In genomic region chr4:110810947-110811346, GRCm38 (mm10) we compare ENCODE assay signal across 21 mouse cellular contexts.
DNase-seq lines count a peak whose midpoint lies in the region; ATAC-seq and TF ChIP-seq lines count a peak whose summit lies in the region.
"Had no signal": no experiment of that assay in that cellular context is flagged by ENCODE, and none has a peak within 500 bp of the region (broad histone marks: within the 10 kb centered on the region; RNA-seq: fewer than 3 reads in every experiment).

No protein-coding gene starts in this region.

- no peak for TF ChIP-seq EP300 in stomach, postnatal 0 days (optimal IDR thresholded peaks at IDR 0.05)

- H3K27ac ChIP-seq in intestine, embryonic 14.5 days (ENCODE audit: low read depth), result no peak overlapping the region
- no peak overlapping the region for H3K27ac ChIP-seq in intestine, embryonic 16.5 days (ENCODE audit: low read length)
- H3K27ac ChIP-seq in stomach, embryonic 14.5 days (ENCODE audit: low read length), result no peak overlapping the region
- no peak overlapping the region for H3K27ac ChIP-seq in stomach, postnatal 0 days (replicated peaks)
- H3K27ac ChIP-seq in stomach, embryonic 15.5 days, result no peak overlapping the region

- no peak overlapping the region for H3K4me3 ChIP-seq in intestine, embryonic 14.5 days (ENCODE audit: low read depth, low read length)
- no peak overlapping the region for H3K4me3 ChIP-seq in intestine, embryonic 16.5 days (ENCODE audit: low read length)
- H3K4me3 ChIP-seq in stomach, embryonic 14.5 days (ENCODE audit: low read depth, low read length), result no peak overlapping the region
- no peak overlapping the region for H3K4me3 ChIP-seq in stomach, postnatal 0 days (ENCODE audit: low read depth, low read length)
- no peak overlapping the region for H3K4me3 ChIP-seq in stomach, embryonic 15.5 days (replicated peaks)

- no peak for DNase-seq in intestine, embryonic 14.5 days (ENCODE audit: low spot score)
- no peak for DNase-seq in stomach, postnatal 0 days (ENCODE audit: low spot score)
- DNase-seq in B cell, adult 2 months, result no peak
- DNase-seq: adrenal gland, adult 2 months; adrenal gland, adult 8-10 months; adrenal gland, postnatal 10 days; adrenal gland, postnatal 14 days; adrenal gland, postnatal 25 days; adrenal gland, postnatal 36 days; cerebellum, adult 11 months; cerebellum, adult 11-12 months; cerebellum, adult 18-20 months; cerebellum, adult 2 months had no signal

- no peak overlapping the region for H3K4me2 ChIP-seq in intestine, embryonic 14.5 days (ENCODE audit: low read length)
- H3K4me2 ChIP-seq in intestine, embryonic 16.5 days (ENCODE audit: low read depth, low read length), result no peak overlapping the region
- no peak overlapping the region for H3K4me2 ChIP-seq in stomach, embryonic 14.5 days (replicated peaks; ENCODE audit: low read depth, low read length)
- no peak overlapping the region for H3K4me2 ChIP-seq in stomach, postnatal 0 days (replicated peaks; ENCODE audit: low read depth)
- H3K4me2 ChIP-seq in stomach, embryonic 15.5 days, result no peak overlapping the region

- H3K27me3 ChIP-seq in intestine, embryonic 14.5 days (replicated peaks; ENCODE audit: control insufficient read depth, insufficient read depth, low read length), result no peaks in the 10 kb centered on the region
- H3K27me3 ChIP-seq in intestine, embryonic 16.5 days (replicated peaks; ENCODE audit: control insufficient read depth, insufficient read depth, low read length), result no peaks in the 10 kb centered on the region
- H3K27me3 ChIP-seq in stomach, embryonic 14.5 days (ENCODE audit: control insufficient read depth, insufficient read depth, low read length), result no peaks in the 10 kb centered on the region
- H3K27me3 ChIP-seq in stomach, postnatal 0 days (ENCODE audit: control insufficient read depth, insufficient read depth, low read length), result no peaks in the 10 kb centered on the region
- H3K27me3 ChIP-seq in stomach, embryonic 15.5 days (replicated peaks), result no peaks in the 10 kb centered on the region
- H3K27me3 ChIP-seq: CH12.LX, Patski had no signal

- ATAC-seq in intestine, embryonic 14.5 days (replicated peaks; ENCODE audit: low FRiP score, low TSS enrichment, low read depth), result peak; percentile 66; the same call in 1 of the 2 replicates
- ATAC-seq in intestine, embryonic 16.5 days, result no peak
- ATAC-seq in stomach, embryonic 14.5 days (ENCODE audit: insufficient number of reproducible peaks, insufficient read depth, low FRiP score, low read depth), result peak; percentile 82
- ATAC-seq in stomach, postnatal 0 days (ENCODE audit: low FRiP score, low TSS enrichment), result no peak
- ATAC-seq in stomach, embryonic 15.5 days (ENCODE audit: insufficient read depth, low FRiP score, low read depth), result peak; percentile 75
- ATAC-seq: activated CD4-positive, CD25-positive, alpha-beta regulatory T cell, adult 4 months; CD4-positive, CD25-positive, alpha-beta regulatory T cell, adult 4 months; Patski had no signal

- H3K4me1 ChIP-seq in intestine, embryonic 14.5 days (replicated peaks; ENCODE audit: control insufficient read depth, insufficient read depth, low read length), result no peaks in the 10 kb centered on the region
- no peaks in the 10 kb centered on the region for H3K4me1 ChIP-seq in intestine, embryonic 16.5 days (ENCODE audit: control insufficient read depth, insufficient read depth, low read length)
- no peaks in the 10 kb centered on the region for H3K4me1 ChIP-seq in stomach, embryonic 14.5 days (ENCODE audit: control insufficient read depth, insufficient read depth, low read length)
- H3K4me1 ChIP-seq in stomach, postnatal 0 days (replicated peaks; ENCODE audit: control insufficient read depth, insufficient read depth), result no peaks in the 10 kb centered on the region
- no peaks in the 10 kb centered on the region for H3K4me1 ChIP-seq in stomach, embryonic 15.5 days

- WGBS in intestine, embryonic 14.5 days, result 68% methylated on average over 1 of the region's 1 CpGs
- 42% methylated on average over 1 of the region's 1 CpGs for WGBS in intestine, embryonic 16.5 days
- WGBS in stomach, embryonic 14.5 days, result 68% methylated on average over 1 of the region's 1 CpGs
- WGBS in stomach, postnatal 0 days, result 30% methylated on average over 1 of the region's 1 CpGs
- WGBS in stomach, embryonic 15.5 days, result 41% methylated on average over 1 of the region's 1 CpGs

- H3K36me3 ChIP-seq in intestine, embryonic 14.5 days (ENCODE audit: control insufficient read depth, insufficient read depth, low read length), result no peaks in the 10 kb centered on the region
- no peaks in the 10 kb centered on the region for H3K36me3 ChIP-seq in intestine, embryonic 16.5 days (ENCODE audit: control insufficient read depth, insufficient read depth, low read length)
- no peaks in the 10 kb centered on the region for H3K36me3 ChIP-seq in stomach, embryonic 14.5 days (ENCODE audit: control insufficient read depth, insufficient read depth, low read length)
- no peaks in the 10 kb centered on the region for H3K36me3 ChIP-seq in stomach, postnatal 0 days (ENCODE audit: control insufficient read depth, insufficient read depth, low read length)
- no peaks in the 10 kb centered on the region for H3K36me3 ChIP-seq in stomach, embryonic 15.5 days
- H3K36me3 ChIP-seq: G1E had no signal

- TF ChIP-seq CTCF in stomach, postnatal 0 days (IDR thresholded peaks at IDR 0.05; ENCODE audit: low read depth), result no peak

- H3K9me3 ChIP-seq in intestine, embryonic 14.5 days (ENCODE audit: control insufficient read depth, low read length), result no peaks in the 10 kb centered on the region
- H3K9me3 ChIP-seq in intestine, embryonic 16.5 days (ENCODE audit: control insufficient read depth, low read length), result no peaks in the 10 kb centered on the region
- no peaks in the 10 kb centered on the region for H3K9me3 ChIP-seq in stomach, embryonic 14.5 days (ENCODE audit: control insufficient read depth, low read depth, low read length)
- H3K9me3 ChIP-seq in stomach, postnatal 0 days (ENCODE audit: control insufficient read depth, low read length), result no peaks in the 10 kb centered on the region
- no peaks in the 10 kb centered on the region for H3K9me3 ChIP-seq in stomach, embryonic 15.5 days

- H3K9ac ChIP-seq in intestine, embryonic 14.5 days (ENCODE audit: low read length), result no peak overlapping the region
- H3K9ac ChIP-seq in intestine, embryonic 16.5 days (ENCODE audit: low read depth, low read length), result no peak overlapping the region
- H3K9ac ChIP-seq in stomach, embryonic 14.5 days (replicated peaks; ENCODE audit: low read depth, low read length), result no peak overlapping the region
- no peak overlapping the region for H3K9ac ChIP-seq in stomach, postnatal 0 days (ENCODE audit: low read length)
- no peak overlapping the region for H3K9ac ChIP-seq in stomach, embryonic 15.5 days

Comparison
In these comparisons a context has a peak if more than half of its experiments do, and no peak if none do; other contexts are left out.
1. ATAC-seq: peak in intestine, embryonic 14.5 days (single experiment), stomach, embryonic 14.5 days (single experiment) and stomach, embryonic 15.5 days (single experiment); none in intestine, embryonic 16.5 days (single experiment) and stomach, postnatal 0 days (single experiment).